ENCODE assay signal across 24 mouse cellular contexts in the genomic region with DNA sequence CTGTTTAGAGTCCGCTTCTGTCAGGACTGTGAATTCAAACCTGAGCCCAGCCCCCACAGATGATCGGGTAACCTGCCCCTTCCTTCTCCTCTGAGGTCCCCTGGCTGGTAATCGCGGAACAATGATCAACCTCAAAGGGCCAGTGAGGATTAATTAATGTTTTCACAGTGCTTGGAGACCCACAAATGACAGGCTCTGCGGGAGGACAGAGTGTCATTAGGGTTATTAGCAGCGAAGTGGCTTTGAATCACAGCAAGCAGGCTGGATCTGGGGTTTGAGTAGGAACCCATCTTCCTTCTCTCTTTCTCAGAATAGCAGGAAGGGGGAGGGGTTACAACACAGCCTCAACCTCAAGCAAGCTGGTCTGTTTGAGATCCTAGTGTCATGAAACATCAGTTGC. TPM values are rescaled to one million over a fixed set of nuclear protein-coding genes. Genes with fewer than 3 reads are reported as not detected.
DNase-seq lines count a peak whose midpoint lies in the region; ATAC-seq and TF ChIP-seq lines count a peak whose summit lies in the region.
"Had no signal": no experiment of that assay in that cellular context is flagged by ENCODE, and none has a peak within 500 bp of the region (broad histone marks: within the 10 kb centered on the region; RNA-seq: fewer than 3 reads in every experiment).

No protein-coding gene starts in this region.

- H3K36me3 ChIP-seq in forebrain, embryonic 13.5 days (ENCODE audit: poor library complexity, severe bottlenecking), result no peaks in the 10 kb centered on the region
- H3K36me3 ChIP-seq in forebrain, embryonic 11.5 days (ENCODE audit: control insufficient read depth, insufficient read depth, low read length), result no peaks in the 10 kb centered on the region
- no peaks in the 10 kb centered on the region for H3K36me3 ChIP-seq in midbrain, embryonic 10.5 days
- no peaks in the 10 kb centered on the region for H3K36me3 ChIP-seq in midbrain, embryonic 11.5 days (ENCODE audit: control insufficient read depth, insufficient read depth, low read length)
- H3K36me3 ChIP-seq: embryonic facial prominence, embryonic 13.5 days; forebrain, embryonic 15.5 days; heart, embryonic 12.5 days; hindbrain, embryonic 10.5 days; hindbrain, embryonic 15.5 days had no signal

- DNase-seq in forebrain, embryonic 11.5 days (ENCODE audit: low spot score), result no peak
- DNase-seq in midbrain, embryonic 10.5 days (ENCODE audit: low spot score), result no peak
- no peak for DNase-seq in midbrain, embryonic 11.5 days (ENCODE audit: low spot score, missing footprints)
- peak; percentile 45 for DNase-seq in brain, embryonic 14.5 days (ENCODE audit: low read depth)
- DNase-seq in retina, postnatal 1 day, result peak; percentile 75
- DNase-seq in heart, adult 8-10 months (ENCODE audit: low spot score), result no peak
- DNase-seq in ovary, postnatal 36 days (ENCODE audit: low spot score), result no peak
- DNase-seq: adrenal gland, postnatal 14 days; cerebellum, adult 18-20 months; cerebellum, adult 9-11 months; cerebellum, postnatal 36 days; gastrocnemius, postnatal 10 days; heart, adult 2 months had no signal

- H3K4me3 ChIP-seq in forebrain, embryonic 13.5 days, result no peak overlapping the region
- H3K4me3 ChIP-seq in forebrain, embryonic 11.5 days (ENCODE audit: low read depth, low read length), result no peak overlapping the region
- H3K4me3 ChIP-seq in midbrain, embryonic 10.5 days, result 0 out of 2 replicates have a peak overlapping the region, but pooled peaks have one; percentile 4
- H3K4me3 ChIP-seq in midbrain, embryonic 11.5 days (ENCODE audit: low read depth, low read length), result no peak overlapping the region
- H3K4me3 ChIP-seq: embryonic facial prominence, embryonic 13.5 days; forebrain, embryonic 15.5 days; heart, adult 2 months; heart, embryonic 12.5 days; hindbrain, embryonic 10.5 days; hindbrain, embryonic 15.5 days had no signal

- peaks cover 40% of the 10 kb centered on the region for H3K27me3 ChIP-seq in forebrain, embryonic 13.5 days
- H3K27me3 ChIP-seq in forebrain, embryonic 11.5 days (ENCODE audit: control insufficient read depth, insufficient read depth, low read length), result peaks cover 10% of the 10 kb centered on the region
- H3K27me3 ChIP-seq in midbrain, embryonic 10.5 days (ENCODE audit: low read depth, poor library complexity, severe bottlenecking), result peaks cover 52% of the 10 kb centered on the region
- H3K27me3 ChIP-seq in midbrain, embryonic 11.5 days (ENCODE audit: control insufficient read depth, insufficient read depth, low read length), result no peaks in the 10 kb centered on the region
- H3K27me3 ChIP-seq: hindbrain, embryonic 15.5 days had no signal

- TF ChIP-seq POLR2A in brain, embryonic 14.5 days (IDR thresholded peaks at IDR 0.05; ENCODE audit: borderline replicate concordance, extremely low read depth, insufficient read depth, insufficient read length, poor library complexity, severe bottlenecking), result no peak

- peak overlapping the region; percentile 1; the same call in 1 of the 2 replicates for H3K4me2 ChIP-seq in forebrain, embryonic 13.5 days
- no peak overlapping the region for H3K4me2 ChIP-seq in forebrain, embryonic 11.5 days (ENCODE audit: low read depth, low read length, severe bottlenecking)
- H3K4me2 ChIP-seq in midbrain, embryonic 11.5 days, result no peak overlapping the region
- H3K4me2 ChIP-seq: embryonic facial prominence, embryonic 13.5 days; forebrain, embryonic 15.5 days; heart, embryonic 12.5 days; hindbrain, embryonic 15.5 days had no signal

- H3K27ac ChIP-seq in forebrain, embryonic 13.5 days, result no peak overlapping the region
- H3K27ac ChIP-seq in forebrain, embryonic 11.5 days (ENCODE audit: low read depth, low read length), result no peak overlapping the region
- H3K27ac ChIP-seq in midbrain, embryonic 10.5 days (replicated peaks), result 0 out of 2 replicates have a peak overlapping the region, but pooled peaks have one; percentile 9
- H3K27ac ChIP-seq in midbrain, embryonic 11.5 days (ENCODE audit: low read depth, low read length), result no peak overlapping the region
- H3K27ac ChIP-seq: embryonic facial prominence, embryonic 13.5 days; forebrain, embryonic 15.5 days; heart, adult 2 months; hindbrain, embryonic 10.5 days; hindbrain, embryonic 15.5 days had no signal

- no peak for ATAC-seq in forebrain, embryonic 13.5 days
- no peak for ATAC-seq in forebrain, embryonic 11.5 days (replicated peaks; ENCODE audit: low FRiP score)
- ATAC-seq in midbrain, embryonic 11.5 days (ENCODE audit: low FRiP score), result no peak
- ATAC-seq: activated CD4-positive, CD25-positive, alpha-beta regulatory T cell, adult 4 months; forebrain, embryonic 15.5 days; Patski had no signal

- no peaks in the 10 kb centered on the region for H3K9me3 ChIP-seq in forebrain, embryonic 13.5 days (replicated peaks)
- no peaks in the 10 kb centered on the region for H3K9me3 ChIP-seq in forebrain, embryonic 11.5 days (ENCODE audit: control insufficient read depth, low read length)
- no peaks in the 10 kb centered on the region for H3K9me3 ChIP-seq in midbrain, embryonic 10.5 days (replicated peaks)
- H3K9me3 ChIP-seq in midbrain, embryonic 11.5 days (ENCODE audit: control insufficient read depth, low read length), result no peaks in the 10 kb centered on the region
- H3K9me3 ChIP-seq: embryonic facial prominence, embryonic 13.5 days; forebrain, embryonic 15.5 days; heart, embryonic 12.5 days; hindbrain, embryonic 10.5 days; hindbrain, embryonic 15.5 days had no signal

- WGBS in forebrain, embryonic 13.5 days, result 2% methylated on average over 6 of the region's 6 CpGs
- WGBS in forebrain, embryonic 11.5 days, result 4% methylated on average over 6 of the region's 6 CpGs
- whole genome bisulfite sequencing in midbrain, embryonic 10.5 days, result 8% methylated on average over 6 of the region's 6 CpGs
- WGBS in midbrain, embryonic 11.5 days, result 12% methylated on average over 6 of the region's 6 CpGs

- H3K4me1 ChIP-seq in forebrain, embryonic 13.5 days, result peaks cover 9% of the 10 kb centered on the region; the same call in 1 of the 2 replicates
- no peaks in the 10 kb centered on the region for H3K4me1 ChIP-seq in forebrain, embryonic 11.5 days (replicated peaks; ENCODE audit: control insufficient read depth, insufficient read depth, low read length)
- H3K4me1 ChIP-seq in midbrain, embryonic 10.5 days, result peaks cover 12% of the 10 kb centered on the region
- H3K4me1 ChIP-seq in midbrain, embryonic 11.5 days (ENCODE audit: control insufficient read depth, insufficient read depth, low read length), result no peaks in the 10 kb centered on the region

- H3K9ac ChIP-seq in forebrain, embryonic 13.5 days, result no peak overlapping the region
- H3K9ac ChIP-seq in forebrain, embryonic 11.5 days (ENCODE audit: low read length), result no peak overlapping the region
- H3K9ac ChIP-seq in midbrain, embryonic 11.5 days (ENCODE audit: low read length), result no peak overlapping the region
- H3K9ac ChIP-seq: embryonic facial prominence, embryonic 13.5 days; forebrain, embryonic 15.5 days; heart, embryonic 12.5 days; hindbrain, embryonic 15.5 days had no signal

- no peak for TF ChIP-seq CTCF in brain, embryonic 14.5 days (IDR thresholded peaks at IDR 0.05; ENCODE audit: borderline replicate concordance, extremely low read depth, insufficient read depth, insufficient read length)

RNA-seq across cellular contexts. Expression of gene Pkp1, which starts 9.6 kb away (rescaled TPM):
- not detected in 2 replicates for polyA plus RNA-seq in forebrain, embryonic 13.5 days (2015; fragmentation: Nextera tagmentation; extraction: Ambion mirVana)
- polyA plus RNA-seq in forebrain, embryonic 11.5 days (2014; fragmentation: Nextera tagmentation; extraction: Ambion mirVana), result 0.11 TPM in 1 of 2 replicates, not detected in the other
- polyA plus RNA-seq in midbrain, embryonic 10.5 days (2016; fragmentation: Nextera tagmentation; extraction: Ambion mirVana), result not detected in 2 replicates
- polyA plus RNA-seq in midbrain, embryonic 11.5 days (2014; fragmentation: Nextera tagmentation; extraction: Ambion mirVana), result 0.04 and 0.11 TPM in 2 replicates
- polyA plus RNA-seq in brain, embryonic 14.5 days (2012; rRNA removed), result 1.8 and 2.6 TPM in 2 replicates
- total RNA-seq in heart, adult 8-10 months (2022), result not detected
- total RNA-seq: adrenal gland, adult 18-20 months; adrenal gland, postnatal 14 days; heart, adult 2 months; heart, postnatal 25 days; MEL had no signal
- polyA plus RNA-seq: activated CD4-positive, CD25-positive, alpha-beta regulatory T cell, adult 4 months; forebrain, embryonic 15.5 days had no signal

Comparison
In these comparisons a context has a peak if more than half of its experiments do, and no peak if none do; other contexts are left out.
1. DNase-seq: peak in brain, embryonic 14.5 days (single experiment) and retina, postnatal 1 day (single experiment); none in forebrain, embryonic 11.5 days (single experiment), midbrain, embryonic 10.5 days (single experiment), midbrain, embryonic 11.5 days (single experiment), heart, adult 8-10 months (single experiment) and ovary, postnatal 36 days (single experiment).